Mouse (Mus musculus) brain, embryonic 14.5 days (tissue): ENCODE data around the gene Tekt3.

Experiments
- CTCF ChIP-seq: fragments of 200-500 bp; IDR thresholded peaks from 2 replicates; pipeline ENCODE4 v1.5.1; 2012; ENCODE audit warnings: inconsistent platforms, mild to moderate bottlenecking, moderate library complexity, borderline replicate concordance; ENCODE audit not compliant: insufficient read depth, insufficient read length; ENCODE audit errors: extremely low read depth
- POLR2A ChIP-seq: fragments of 200-500 bp; IDR thresholded peaks from 2 replicates; pipeline ENCODE4 v1.6.1; 2012; ENCODE audit warnings: mild to moderate bottlenecking, inconsistent platforms, borderline replicate concordance; ENCODE audit not compliant: poor library complexity, insufficient read depth, insufficient read length, severe bottlenecking; ENCODE audit errors: extremely low read depth

GRCm38 (mm10) chr11:63028131-63028530 is 33.3 kb upstream of the Tekt3 start:
- TF ChIP-seq POLR2A (no peak), CTCF (no peak)
